Mouse (Mus musculus) adipose tissue, adult 10 weeks (tissue): ENCODE data around the gene Slc7a5. TPM values are rescaled to one million over a fixed set of nuclear protein-coding genes. Genes with fewer than 3 reads are reported as not detected.

Experiments used
- polyA plus RNA-seq: library from polyadenylated mRNA; stranded (reverse); fragments of 350-450 nt; fragmentation: Illumina TruSeq; extraction: RNeasy Lipid Tissue Mini Kit (QIAGEN cat#74804); gene quantifications from one replicate; pipeline ENCODE4 v1.2.3, GENCODE M21; 2014; ENCODE audit warnings: low read depth, low replicate concordance

Gene Slc7a5
- 337 TPM for polyA plus RNA-seq

DNA sequence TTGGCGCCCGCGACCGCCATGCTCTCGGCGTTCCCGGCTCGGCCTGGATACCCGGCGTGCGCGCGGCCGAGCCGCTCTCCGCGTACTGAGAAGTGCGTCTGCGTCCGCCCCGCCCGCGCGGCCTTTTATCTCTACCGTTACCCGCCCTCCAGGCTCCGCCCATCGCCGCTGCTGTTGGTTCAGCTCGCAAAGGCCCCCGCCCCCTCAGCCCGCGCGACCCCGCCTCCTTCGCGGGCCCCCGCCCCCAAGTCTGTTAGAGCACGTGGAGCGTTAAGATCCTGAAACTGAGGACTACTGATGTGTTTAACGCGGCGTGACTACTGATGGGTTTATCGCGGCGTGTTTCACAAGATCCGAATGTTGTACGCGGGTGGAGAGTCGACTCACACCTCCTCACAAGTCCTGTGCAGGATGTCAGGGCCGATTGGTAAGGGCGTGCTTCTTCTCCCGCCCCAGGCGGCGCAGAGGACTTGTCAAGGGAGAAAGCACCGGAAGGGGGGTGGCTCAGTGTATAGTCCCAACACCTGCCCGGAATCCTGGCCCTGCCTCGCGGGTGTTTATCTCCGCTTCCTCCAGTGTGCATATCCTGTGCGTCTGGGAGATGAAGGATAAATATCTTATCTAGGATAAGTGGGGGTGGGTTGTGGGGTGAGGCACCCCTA lies at the start of gene Slc7a5:
TSS of gene Slc7a5 (minus strand) at position 108 of the 662 bp plus-strand sequence.

DNA sequence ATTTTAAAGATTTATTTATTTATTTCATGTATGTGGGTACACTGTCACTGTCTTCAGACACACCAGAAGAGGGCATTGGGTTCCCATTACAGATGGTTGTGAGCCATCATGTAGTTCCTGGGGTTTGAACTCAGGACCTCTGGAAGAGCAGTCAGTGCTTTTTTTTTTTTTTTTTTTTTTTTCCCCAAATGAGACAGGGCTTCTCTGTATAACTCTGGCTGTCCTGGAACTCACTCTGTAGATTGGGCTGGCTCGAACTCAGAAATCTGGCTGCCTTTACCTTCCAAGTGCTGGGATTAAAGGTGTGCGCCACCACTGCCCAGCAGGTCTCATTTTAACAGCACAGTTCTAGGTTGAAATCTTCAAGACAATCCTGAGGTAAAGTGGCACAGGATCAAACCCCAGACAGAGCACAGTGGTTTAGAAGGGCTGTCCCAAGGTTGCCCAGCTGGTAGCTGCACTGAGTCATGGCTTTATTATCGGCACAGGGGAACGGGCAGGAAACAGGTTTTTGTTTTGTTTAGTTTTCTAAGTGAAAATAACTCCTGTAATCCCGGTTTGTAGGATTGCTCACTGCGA lies 41.8 kb upstream of the Slc7a5 start, which contains the start of gene Banp:
TSS of gene Banp (plus strand) at position 529 of the 579 bp plus-strand sequence.

GRCm38 (mm10) chr8:121944831-121945230 lies 37.3 kb upstream of the Slc7a5 start, which contains the start of gene Car5a:
TSS of gene Car5a (minus strand) at chr8:121944904.

Other genes starting within 250 kb of the Slc7a5 start
- gene Jph3, start 178.1 kb downstream of the Slc7a5 start, polyA plus RNA-seq, result 0.07 TPM
- 22.0 TPM for gene Klhdc4, start 78.1 kb downstream of the Slc7a5 start, polyA plus RNA-seq
- gene Car5a, start 37.2 kb upstream of the Slc7a5 start, polyA plus RNA-seq, result not detected
- gene Banp, start 42.1 kb upstream of the Slc7a5 start, polyA plus RNA-seq, result 12.7 TPM